Mouse (Mus musculus) frontal cortex, postnatal 10 days (tissue): Measurements from ENCODE around the gene Prss21.
"Not testable (repeated sequence)": the region's sequence is repeated elsewhere in the genome, so short reads cannot be mapped to it uniquely, and the experiment has no call there.

Experiments used
- DNase-seq, 2 experiments: peaks; one replicate each; pipeline ENCODE4 v3.0.0; 2022; ENCODE audit warnings: low spot score in 2 of 2, mixed read lengths in 1 of 2

The Prss21 gene

GRCm38 (mm10) chr17:23862926-23863325 lies 4.9 kb upstream of the Prss21 start:
- DNase-seq: no peak

GRCm38 (mm10) chr17:23868513-23868912 lies 657 bp downstream of the Prss21 start:
- no peak for DNase-seq

DNA sequence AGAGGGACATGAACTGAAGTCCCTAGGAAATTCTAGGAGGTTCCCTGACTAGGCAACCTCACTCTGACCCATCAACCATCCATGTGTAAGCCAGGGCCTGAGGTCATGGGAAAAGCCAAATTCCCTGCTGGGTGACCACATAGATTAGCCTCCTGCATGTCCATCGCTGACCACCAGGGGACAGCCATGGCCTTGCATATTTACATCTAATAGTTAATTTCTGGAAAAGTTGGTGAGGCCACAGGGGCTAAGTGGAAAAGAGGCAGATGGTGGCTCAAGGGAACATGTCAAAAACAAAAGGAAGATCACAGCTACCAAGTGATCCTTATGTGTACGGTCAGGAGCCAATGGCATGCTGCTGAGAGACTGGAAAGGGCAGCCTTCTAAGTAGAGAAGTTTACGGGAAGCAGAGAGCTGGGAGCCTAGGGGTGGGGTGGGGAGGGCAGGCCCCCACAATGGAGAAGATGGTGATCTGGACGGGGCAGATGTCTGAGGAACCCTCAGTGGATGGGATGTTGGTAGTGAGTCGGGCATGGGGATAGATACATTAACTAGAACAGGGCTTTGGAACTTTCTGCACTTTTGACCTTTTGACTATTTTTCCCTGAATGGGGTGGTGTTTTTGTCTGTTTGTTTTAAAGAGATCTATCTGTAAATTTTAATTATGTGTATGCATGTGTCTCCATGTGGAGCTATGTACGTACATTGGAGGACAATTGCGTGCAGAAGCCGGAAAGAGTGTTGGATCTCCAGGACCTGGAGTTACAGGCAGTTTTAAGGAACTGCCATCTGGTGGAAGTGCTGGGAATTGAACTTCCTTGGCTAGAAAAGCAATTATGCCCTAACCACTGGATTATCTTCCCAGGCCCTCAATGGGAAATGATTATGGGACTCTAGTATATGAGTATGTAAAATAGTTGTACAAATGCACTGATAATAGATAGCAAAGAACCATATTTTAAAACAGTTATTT lies 6.3 kb downstream of the Prss21 start:
- peak in 1 of 2 experiments; percentile 24 for DNase-seq

DNA sequence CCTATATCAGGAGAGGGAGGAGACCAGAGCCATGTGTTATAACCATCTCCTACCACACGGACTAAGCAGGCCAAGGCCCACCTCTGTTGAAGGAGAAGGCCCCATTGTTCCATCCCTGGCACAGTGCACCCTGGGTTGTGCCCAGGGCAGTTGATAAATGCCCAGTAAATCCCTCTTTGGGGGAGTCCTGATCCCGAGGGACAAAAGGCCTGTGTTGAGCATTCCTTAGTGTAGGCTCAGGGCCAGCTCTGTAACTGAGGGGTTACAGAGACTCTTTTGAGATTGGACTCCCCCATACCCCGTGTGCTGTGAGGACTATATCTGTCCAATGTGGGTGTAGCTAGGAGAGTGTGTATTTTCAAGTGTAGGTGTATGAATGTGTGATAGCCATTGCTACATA lies 8.9 kb downstream of the Prss21 start:
- DNase-seq: peak in 1 of 2 experiments; percentile 20

- DNase-seq: no peak
These were observed 9.3 kb downstream of the Prss21 start for GRCm38 (mm10) chr17:23877166-23877565.

- DNase-seq: not testable (repeated sequence)
These were observed 12.7 kb downstream of the Prss21 start, which contains the start of the genes Dcpp1 and Dcpp2 for GRCm38 (mm10) chr17:23880576-23880975. Dcpp1 (plus strand) TSS chr17:23880876. Dcpp2 (plus strand) TSS chr17:23880880.

GRCm38 (mm10) chr17:23917158-23917557 lies 49.3 kb downstream of the Prss21 start, which contains the start of gene Dcpp3:
Dcpp3 (plus strand) TSS chr17:23917458.
- DNase-seq: not testable (repeated sequence)
